Mouse (Mus musculus) forebrain, embryonic 11.5 days (tissue): ENCODE data around the gene Flot1. TPM values are rescaled to one million over a fixed set of nuclear protein-coding genes. Genes with fewer than 3 reads are reported as not detected.

Experiments used
- ATAC-seq: fragments of 200-750 bp; cut with Nextera tagmentation; replicated peaks from 2 replicates; pipeline ENCODE4 v1.8.0; 2017; ENCODE audit warnings: moderate TSS enrichment; ENCODE audit not compliant: low FRiP score
- DNase-seq: peaks from one replicate; pipeline ENCODE4 v3.0.0-alpha.2; 2017; ENCODE audit warnings: low spot score
- H3K27ac ChIP-seq: fragments of 300-500 bp; sonication (generic); 2 replicates; pipeline ENCODE4 v1.5.1; 2014; ENCODE audit warnings: low read depth, low read length
- H3K27me3 ChIP-seq: fragments of 300-500 bp; sonication (generic); 2 replicates; pipeline ENCODE4 v1.6.1; 2014; ENCODE audit warnings: mild to moderate bottlenecking, low read length, mixed read lengths; ENCODE audit not compliant: control insufficient read depth, insufficient read depth
- H3K36me3 ChIP-seq: fragments of 300-500 bp; sonication (generic); 2 replicates; pipeline ENCODE4 v1.6.1; 2014; ENCODE audit warnings: mild to moderate bottlenecking, low read length, moderate library complexity, mixed read lengths; ENCODE audit not compliant: control insufficient read depth, insufficient read depth
- H3K4me1 ChIP-seq: fragments of 300-500 bp; sonication (generic); replicated peaks from 2 replicates; pipeline ENCODE4 v1.6.1; 2014; ENCODE audit warnings: low read length, mixed read lengths; ENCODE audit not compliant: control insufficient read depth, insufficient read depth
- H3K4me2 ChIP-seq: fragments of 300-500 bp; sonication (generic); 2 replicates; pipeline ENCODE4 v1.6.1; 2014; ENCODE audit warnings: low read depth, mild to moderate bottlenecking, low read length, moderate library complexity, mixed read lengths; ENCODE audit not compliant: severe bottlenecking
- H3K4me3 ChIP-seq: fragments of 300-500 bp; sonication (generic); 2 replicates; pipeline ENCODE4 v1.5.1; 2014; ENCODE audit warnings: low read depth, low read length
- H3K9ac ChIP-seq: fragments of 300-500 bp; sonication (generic); 2 replicates; pipeline ENCODE4 v1.6.1; 2014; ENCODE audit warnings: low read length
- H3K9me3 ChIP-seq: fragments of 300-500 bp; sonication (generic); 2 replicates; pipeline ENCODE4 v1.6.1; 2016; ENCODE audit warnings: low read length, mixed read lengths; ENCODE audit not compliant: control insufficient read depth
- WGBS: fragments of 180-500 bp; shearing (Covaris S2); extraction: QIAGEN DNeasy Blood & Tissue Kit; methylation state at CpG from one replicate; pipeline ENCODE4 v1.1.7; 2014; 5-methylcytosine and 5-hydroxymethylcytosine counted together
- polyA plus RNA-seq: library from polyadenylated mRNA; unstranded; fragments of >200 nt; fragmentation: Nextera tagmentation; extraction: Ambion mirVana; gene quantifications from 2 replicates; pipeline ENCODE4 v1.2.1, GENCODE M21; 2014

The Flot1 gene
- polyA plus RNA-seq, 1 experiment from 2014 or later, result 48.5 TPM

- no peak overlapping the region for H3K4me3 ChIP-seq
- DNase-seq (no peak), ATAC-seq (no peak)
- H3K9ac ChIP-seq, result no peak overlapping the region
- H3K4me2 ChIP-seq, result no peak overlapping the region
- no peaks in the 10 kb centered on the region for H3K27me3 ChIP-seq
- 85% methylated on average over 4 of the region's 4 CpGs for WGBS
- no peaks in the 10 kb centered on the region for H3K9me3 ChIP-seq
- H3K4me1 ChIP-seq, result no peaks in the 10 kb centered on the region
- H3K27ac ChIP-seq, result no peak overlapping the region
- H3K36me3 ChIP-seq, result no peaks in the 10 kb centered on the region
These were observed 37.9 kb upstream of the Flot1 start for GRCm38 (mm10) chr17:35785140-35785539.

GRCm38 (mm10) chr17:35787493-35787892 is 35.5 kb upstream of the Flot1 start:
- Histone ChIP-seq H3K9ac (no peak overlapping the region), H3K4me2 (no peak overlapping the region), H3K4me1 (no peaks in the 10 kb centered on the region), H3K27me3 (no peaks in the 10 kb centered on the region), H3K27ac (no peak overlapping the region), H3K36me3 (no peaks in the 10 kb centered on the region), H3K4me3 (no peak overlapping the region), H3K9me3 (no peaks in the 10 kb centered on the region)
- ATAC-seq (no peak), DNase-seq (no peak)

GRCm38 (mm10) chr17:35788025-35788424 is 35.0 kb upstream of the Flot1 start:
- Histone ChIP-seq H3K4me3 (no peak overlapping the region), H3K36me3 (no peaks in the 10 kb centered on the region), H3K27me3 (no peaks in the 10 kb centered on the region), H3K9me3 (no peaks in the 10 kb centered on the region), H3K4me1 (no peaks in the 10 kb centered on the region), H3K4me2 (no peak overlapping the region), H3K9ac (no peak overlapping the region), H3K27ac (no peak overlapping the region)
- 85% methylated on average over 3 of the region's 3 CpGs for WGBS
- DNase-seq (no peak), ATAC-seq (no peak)

GRCm38 (mm10) chr17:35790933-35791332 is 32.1 kb upstream of the Flot1 start:
- Histone ChIP-seq H3K36me3 (no peaks in the 10 kb centered on the region), H3K9ac (no peak overlapping the region), H3K27ac (no peak overlapping the region), H3K4me1 (no peaks in the 10 kb centered on the region), H3K4me2 (no peak overlapping the region), H3K4me3 (no peak overlapping the region), H3K9me3 (no peaks in the 10 kb centered on the region), H3K27me3 (no peaks in the 10 kb centered on the region)
- ATAC-seq (no peak), DNase-seq (no peak)
- WGBS, result 91% methylated on average over 4 of the region's 4 CpGs

DNA sequence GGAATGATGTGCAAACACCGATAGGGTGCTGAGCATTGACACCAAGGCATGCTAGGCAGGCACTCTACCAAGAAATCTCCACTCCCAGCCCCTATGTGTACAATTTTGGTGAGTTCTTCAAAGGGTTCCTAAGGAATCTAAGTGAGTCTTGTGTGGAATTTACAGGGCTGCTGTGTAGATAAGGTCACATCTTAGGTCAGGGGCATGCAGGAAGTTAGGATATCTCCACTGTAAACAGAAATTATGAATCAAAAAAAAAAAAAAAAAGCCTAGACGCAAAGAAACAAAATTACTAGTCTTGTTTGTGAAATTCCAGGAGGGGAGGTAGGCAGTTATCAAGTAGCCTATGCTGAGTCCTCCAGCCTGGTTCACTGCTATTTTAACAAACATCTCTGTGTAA is 30.2 kb upstream of the Flot1 start:
- DNase-seq, result no peak
- no peaks in the 10 kb centered on the region for H3K9me3 ChIP-seq
- no peak overlapping the region for H3K4me2 ChIP-seq
- H3K9ac ChIP-seq, result no peak overlapping the region
- H3K4me1 ChIP-seq, result no peaks in the 10 kb centered on the region
- H3K27me3 ChIP-seq, result no peaks in the 10 kb centered on the region
- H3K27ac ChIP-seq, result no peak overlapping the region
- 87% methylated on average over 2 of the region's 2 CpGs for WGBS
- no peak overlapping the region for H3K4me3 ChIP-seq
- ATAC-seq, result no peak
- no peaks in the 10 kb centered on the region for H3K36me3 ChIP-seq

DNA sequence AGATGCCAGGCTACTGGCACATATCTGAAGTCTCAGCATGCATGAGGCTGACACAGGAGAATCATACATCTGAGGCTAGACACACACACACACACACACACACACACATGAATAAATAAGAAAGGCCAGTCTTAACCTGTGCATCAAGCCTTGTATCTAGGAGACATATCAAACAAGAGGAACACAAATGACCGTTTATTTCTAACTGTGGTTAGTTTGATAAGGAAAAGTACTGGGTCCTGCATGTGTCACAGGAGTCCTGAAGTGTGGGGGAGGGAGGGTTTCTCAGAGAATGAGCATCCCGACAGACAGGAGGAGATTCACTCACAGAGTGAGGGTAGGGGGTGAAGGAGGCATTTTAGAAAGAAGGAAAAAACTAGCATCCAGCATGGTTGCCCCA is 27.9 kb upstream of the Flot1 start:
- 67% methylated on average over 2 of the region's 2 CpGs for WGBS
- no peak overlapping the region for H3K27ac ChIP-seq
- ATAC-seq (no peak), DNase-seq (no peak)
- no peak overlapping the region for H3K9ac ChIP-seq
- H3K36me3 ChIP-seq, result no peaks in the 10 kb centered on the region
- no peaks in the 10 kb centered on the region for H3K27me3 ChIP-seq
- no peaks in the 10 kb centered on the region for H3K4me1 ChIP-seq
- H3K4me3 ChIP-seq, result no peak overlapping the region
- no peak overlapping the region for H3K4me2 ChIP-seq
- no peaks in the 10 kb centered on the region for H3K9me3 ChIP-seq

GRCm38 (mm10) chr17:35795656-35796055 is 27.4 kb upstream of the Flot1 start:
- Histone ChIP-seq H3K9ac (no peak overlapping the region), H3K27ac (no peak overlapping the region), H3K4me2 (no peak overlapping the region), H3K36me3 (no peaks in the 10 kb centered on the region), H3K27me3 (no peaks in the 10 kb centered on the region), H3K4me3 (no peak overlapping the region), H3K9me3 (no peaks in the 10 kb centered on the region), H3K4me1 (no peaks in the 10 kb centered on the region)
- 82% methylated on average over 6 of the region's 6 CpGs for WGBS
- no peak for ATAC-seq
- no peak for DNase-seq

GRCm38 (mm10) chr17:35796835-35797234 is 26.2 kb upstream of the Flot1 start:
- Histone ChIP-seq H3K4me1 (no peaks in the 10 kb centered on the region), H3K27me3 (no peaks in the 10 kb centered on the region), H3K4me2 (no peak overlapping the region), H3K9me3 (no peaks in the 10 kb centered on the region), H3K9ac (no peak overlapping the region), H3K4me3 (no peak overlapping the region), H3K36me3 (no peaks in the 10 kb centered on the region), H3K27ac (no peak overlapping the region)
- no peak for ATAC-seq
- WGBS, result 76% methylated on average over 5 of the region's 5 CpGs
- no peak for DNase-seq

GRCm38 (mm10) chr17:35800905-35801304 is 22.1 kb upstream of the Flot1 start:
- Histone ChIP-seq H3K4me3 (no peak overlapping the region), H3K9ac (no peak overlapping the region), H3K4me1 (no peaks in the 10 kb centered on the region), H3K36me3 (no peaks in the 10 kb centered on the region), H3K9me3 (no peaks in the 10 kb centered on the region), H3K27ac (no peak overlapping the region), H3K4me2 (no peak overlapping the region), H3K27me3 (no peaks in the 10 kb centered on the region)
- ATAC-seq, result no peak
- 75% methylated on average over 2 of the region's 2 CpGs for WGBS
- DNase-seq, result no peak
